29 mouse cellular contexts compared by ENCODE assay signal in genomic region chrX:8179646-8180045, GRCm38 (mm10).
"Had no signal": no experiment of that assay in that cellular context is flagged by ENCODE, and none has a peak within 500 bp of the region (broad histone marks: within the 10 kb centered on the region; RNA-seq: fewer than 3 reads in every experiment).

No protein-coding gene starts in this region.

- H3K27ac ChIP-seq: left cerebral cortex, adult 2 months; limb, embryonic 10.5 days; limb, embryonic 12.5 days; limb, embryonic 13.5 days; limb, embryonic 15.5 days; liver, embryonic 14.5 days; liver, embryonic 15.5 days; lung, embryonic 15.5 days; macrophage; midbrain, embryonic 10.5 days; midbrain, embryonic 12.5 days; midbrain, embryonic 13.5 days; midbrain, embryonic 15.5 days; neural tube, embryonic 12.5 days had no signal

- H3K9ac ChIP-seq: limb, embryonic 12.5 days; limb, embryonic 13.5 days; limb, embryonic 15.5 days; liver, embryonic 14.5 days; liver, embryonic 15.5 days; liver, postnatal 0 days; lung, embryonic 14.5 days; lung, embryonic 15.5 days; midbrain, embryonic 12.5 days; midbrain, embryonic 13.5 days; midbrain, embryonic 15.5 days; neural tube, embryonic 12.5 days had no signal

- H3K27me3 ChIP-seq: limb, embryonic 12.5 days; limb, embryonic 13.5 days; limb, embryonic 15.5 days; liver, embryonic 15.5 days; lung, embryonic 15.5 days; megakaryocyte, embryonic 14.5 days; midbrain, embryonic 12.5 days; midbrain, embryonic 13.5 days; midbrain, embryonic 15.5 days; neural tube, embryonic 12.5 days had no signal

- H3K9me3 ChIP-seq: limb, embryonic 10.5 days; limb, embryonic 12.5 days; limb, embryonic 13.5 days; limb, embryonic 15.5 days; liver, embryonic 15.5 days; lung, embryonic 15.5 days; megakaryocyte, embryonic 14.5 days; midbrain, embryonic 12.5 days; midbrain, embryonic 13.5 days; midbrain, embryonic 15.5 days; neural tube, embryonic 12.5 days had no signal

- H3K4me2 ChIP-seq: limb, embryonic 12.5 days; limb, embryonic 13.5 days; limb, embryonic 15.5 days; liver, embryonic 15.5 days; lung, embryonic 14.5 days; lung, embryonic 15.5 days; midbrain, embryonic 11.5 days; midbrain, embryonic 12.5 days; midbrain, embryonic 13.5 days; midbrain, embryonic 15.5 days; neural tube, embryonic 12.5 days had no signal

- H3K4me3 ChIP-seq: left cerebral cortex, adult 2 months; limb, embryonic 10.5 days; limb, embryonic 12.5 days; limb, embryonic 13.5 days; limb, embryonic 15.5 days; liver, embryonic 15.5 days; lung, embryonic 15.5 days; megakaryocyte, embryonic 14.5 days; midbrain, embryonic 10.5 days; midbrain, embryonic 12.5 days; midbrain, embryonic 13.5 days; midbrain, embryonic 15.5 days; myocyte; neural tube, embryonic 12.5 days had no signal

- H3K36me3 ChIP-seq: limb, embryonic 10.5 days; limb, embryonic 12.5 days; limb, embryonic 13.5 days; limb, embryonic 15.5 days; liver, embryonic 15.5 days; lung, embryonic 15.5 days; midbrain, embryonic 10.5 days; midbrain, embryonic 12.5 days; midbrain, embryonic 15.5 days; neural tube, embryonic 12.5 days had no signal

- H3K4me1 ChIP-seq: limb, embryonic 12.5 days; limb, embryonic 13.5 days; lung, embryonic 15.5 days; neural tube, embryonic 12.5 days had no signal

- ATAC-seq: liver, postnatal 0 days; lung, postnatal 0 days; midbrain, embryonic 13.5 days; midbrain, embryonic 15.5 days; midbrain, embryonic 16.5 days had no signal

- DNase-seq: left cerebral cortex, postnatal 4 days; liver, postnatal 0 days; lung, adult 18-20 months; lung, adult 2 months; lung, embryonic 14.5 days; lung, postnatal 10 days; lung, postnatal 14 days; lung, postnatal 36 days; lung, postnatal 4 days; midbrain, embryonic 14.5 days had no signal
